Mouse (Mus musculus) kidney, embryonic 15.5 days (tissue): Measurements from ENCODE around the gene Grid1. TPM values are rescaled to one million over a fixed set of nuclear protein-coding genes. Genes with fewer than 3 reads are reported as not detected.

Experiments used
- ATAC-seq: fragments of 200-750 bp; cut with Nextera tagmentation; replicated peaks from 2 replicates; pipeline ENCODE4 v1.8.0; 2017; ENCODE audit warnings: moderate TSS enrichment; ENCODE audit not compliant: low FRiP score
- H3K27ac ChIP-seq: fragments of 300-500 bp; sonication (generic); 2 replicates; pipeline ENCODE4 v1.5.1; 2015; ENCODE audit warnings: mild to moderate bottlenecking, inconsistent platforms
- H3K27me3 ChIP-seq: fragments of 300-500 bp; sonication (generic); 2 replicates; pipeline ENCODE4 v1.6.1; 2015; ENCODE audit warnings: inconsistent platforms
- H3K36me3 ChIP-seq: fragments of 300-500 bp; sonication (generic); 2 replicates; pipeline ENCODE4 v1.6.1; 2015; ENCODE audit warnings: inconsistent platforms
- H3K4me1 ChIP-seq: fragments of 300-500 bp; sonication (generic); 2 replicates; pipeline ENCODE4 v1.6.1; 2015; ENCODE audit warnings: inconsistent platforms
- H3K4me2 ChIP-seq: fragments of 300-500 bp; sonication (generic); 2 replicates; pipeline ENCODE4 v1.6.1; 2015; ENCODE audit warnings: moderate library complexity, mild to moderate bottlenecking, inconsistent platforms
- H3K4me3 ChIP-seq: fragments of 300-500 bp; sonication (generic); replicated peaks from 2 replicates; pipeline ENCODE4 v1.5.1; 2015; ENCODE audit warnings: mild to moderate bottlenecking, inconsistent platforms
- H3K9ac ChIP-seq: fragments of 300-500 bp; sonication (generic); 2 replicates; pipeline ENCODE4 v1.6.1; 2015; ENCODE audit warnings: mild to moderate bottlenecking, inconsistent platforms
- H3K9me3 ChIP-seq: fragments of 300-500 bp; sonication (generic); replicated peaks from 2 replicates; pipeline ENCODE4 v1.6.1; 2016; ENCODE audit warnings: inconsistent platforms
- WGBS: fragments of 180-500 bp; shearing (Covaris S2); methylation state at CpG from one replicate; pipeline ENCODE4 v1.1.7; 2015; ENCODE audit warnings: mixed read lengths; 5-methylcytosine and 5-hydroxymethylcytosine counted together
- microRNA counts: library from miRNA; unstranded; fragments of <30 nt; microRNA quantifications from one replicate; lab custom pipeline; 2016
- microRNA-seq: library from miRNA; unstranded; fragments of <30 nt; microRNA quantifications from one replicate; pipeline ENCODE4, GENCODE M21; 2016
- polyA plus RNA-seq: library from polyadenylated mRNA; unstranded; fragments of >200 nt; fragmentation: Nextera tagmentation; extraction: Ambion mirVana; gene quantifications from 2 replicates; pipeline ENCODE4 v1.2.1, GENCODE M21; 2015

Gene Grid1
- polyA plus RNA-seq, 1 experiment from 2014 or later: 0.81 TPM

DNA sequence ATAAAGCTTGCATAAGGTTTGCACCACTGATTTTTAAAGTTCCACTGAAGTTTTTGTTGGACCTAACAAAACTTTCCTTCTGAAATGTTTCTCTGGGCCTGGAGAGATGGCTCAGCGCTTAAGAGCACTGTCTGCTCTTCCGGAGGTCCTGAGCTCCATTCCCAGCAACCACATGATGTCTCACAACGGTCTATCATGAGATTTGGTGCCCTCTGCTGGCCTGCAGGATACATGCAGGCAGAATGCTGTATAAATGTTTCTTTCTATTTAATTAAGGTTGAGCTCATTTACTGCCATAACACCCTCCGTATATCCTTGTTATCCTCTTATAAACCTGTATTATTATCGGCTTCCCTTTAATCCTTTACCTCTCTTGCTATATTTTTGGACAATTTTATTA lies 805.8 kb downstream of the Grid1 start:
- Histone ChIP-seq H3K4me2 (no peak overlapping the region), H3K4me3 (no peak overlapping the region), H3K9me3 (no peaks in the 10 kb centered on the region), H3K27me3 (no peaks in the 10 kb centered on the region), H3K27ac (no peak overlapping the region), H3K4me1 (no peaks in the 10 kb centered on the region), H3K9ac (no peak overlapping the region), H3K36me3 (no peaks in the 10 kb centered on the region)
- ATAC-seq: no peak
- 89% methylated on average over 5 of the region's 5 CpGs for WGBS

MicroRNAs within 50 kb of the gene (microRNA counts, 519-probe panel; counts per million panel counts)
- 2,023 counts per million, percentile 17 among the panel's probes with 10 or more counts for microRNA mmu-miR-346 (lab: Ali Mortazavi, UCI)

Small RNAs within 50 kb of the gene (microRNA-seq; reads per million reads assigned to microRNA genes)
- gene Mir346: 41.6 reads per million, percentile 47 among the genes with 10 or more reads in this experiment

Other genes starting within 250 kb of the Grid1 start
- 3.7 and 7.1 TPM in 2 replicates for gene Ldb3, start 231.4 kb upstream of the Grid1 start, polyA plus RNA-seq
- gene Opn4, start 220.0 kb upstream of the Grid1 start, polyA plus RNA-seq: 0.45 and 0.55 TPM in 2 replicates
- 26.9 and 28.8 TPM in 2 replicates for gene Wapl, start 146.2 kb upstream of the Grid1 start, polyA plus RNA-seq